Mouse (Mus musculus) liver, adult 2 months (tissue): Measurements from ENCODE around the gene Orm3. TPM values are rescaled to one million over a fixed set of nuclear protein-coding genes. Genes with fewer than 3 reads are reported as not detected.

ENCODE experiments used
- DNase-seq: peaks from one replicate; pipeline ENCODE4 v3.0.0-alpha.2; 2011; ENCODE audit warnings: low read depth, low spot score; ENCODE audit errors: extremely low read depth
- H3K27ac ChIP-seq: fragments of 200-500 bp; replicated peaks from 2 replicates; pipeline ENCODE4 v1.5.1; 2012; ENCODE audit warnings: low read depth, mild to moderate bottlenecking, control low read depth, inconsistent platforms, low read length; ENCODE audit not compliant: insufficient read depth
- H3K27me3 ChIP-seq: fragments of 200-500 bp; 2 replicates; pipeline ENCODE4 v1.6.1; 2012; ENCODE audit warnings: mild to moderate bottlenecking, moderate library complexity, low read length, inconsistent platforms; ENCODE audit not compliant: control insufficient read depth, insufficient read depth
- H3K36me3 ChIP-seq: fragments of 200-500 bp; 2 replicates; pipeline ENCODE4 v1.6.1; 2012; ENCODE audit warnings: low read length, inconsistent platforms; ENCODE audit not compliant: control insufficient read depth, insufficient read depth
- H3K4me1 ChIP-seq: fragments of 200-500 bp; 2 replicates; pipeline ENCODE4 v1.6.1; 2011; ENCODE audit warnings: low read length; ENCODE audit not compliant: control insufficient read depth, insufficient read depth
- H3K4me3 ChIP-seq: fragments of 200-500 bp; 2 replicates; pipeline ENCODE4 v1.5.1; 2011; ENCODE audit warnings: low read depth, mild to moderate bottlenecking, control low read depth, low read length, moderate library complexity; ENCODE audit not compliant: insufficient read depth
- H3K79me2 ChIP-seq: fragments of 200-500 bp; 2 replicates; pipeline ENCODE4 v1.6.1; 2012; ENCODE audit warnings: inconsistent platforms, mild to moderate bottlenecking, low read length, moderate library complexity; ENCODE audit not compliant: control insufficient read depth, insufficient read depth
- H3K9ac ChIP-seq: fragments of 200-500 bp; 2 replicates; pipeline ENCODE4 v1.6.1; 2012; ENCODE audit warnings: low read depth, mild to moderate bottlenecking, control low read depth, inconsistent platforms, low read length
- CTCF ChIP-seq: fragments of 200-500 bp; IDR thresholded peaks from 2 replicates; pipeline ENCODE4 v1.5.1; 2011; ENCODE audit warnings: low read depth, low read length, control low read depth
- POLR2A ChIP-seq: fragments of 200-500 bp; IDR thresholded peaks from 2 replicates; pipeline ENCODE4 v1.6.1; 2011; ENCODE audit warnings: low read length, control low read depth; ENCODE audit not compliant: insufficient read depth; ENCODE audit errors: extremely low read depth
- WGBS: fragments of 180-500 bp; shearing (Covaris S2); methylation state at CpG from one replicate; pipeline ENCODE4 v1.1.7; 2018; 5-methylcytosine and 5-hydroxymethylcytosine counted together
- polyA plus RNA-seq: library from polyadenylated mRNA; depleted of rRNA; stranded (reverse); fragments of >200 nt; gene quantifications from 2 replicates; pipeline ENCODE4 v1.2.3, GENCODE M21; 2012; rRNA removed
- total RNA-seq: library from RNA; depleted of rRNA; stranded (reverse); fragments of >200 nt; gene quantifications from 2 replicates; pipeline ENCODE4 v1.2.3, GENCODE M21; 2014; rRNA removed

Orm3 gene
- total RNA-seq (1.1 and 14.1 TPM in 2 replicates), polyA plus RNA-seq (7.3 and 11.4 TPM in 2 replicates)

GRCm38 (mm10) chr4:63355877-63356665 lies at the start of gene Orm3:
Gene Orm3 (plus strand): TSS chr4:63356162.
- no peaks in the 10 kb centered on the region for H3K36me3 ChIP-seq
- no peaks in the 10 kb centered on the region for H3K79me2 ChIP-seq
- H3K4me1 ChIP-seq, result peaks cover 15% of the 10 kb centered on the region
- H3K27ac ChIP-seq, result peak within 1 kb of the TSS; percentile 80
- WGBS, result 79% methylated on average over 4 of the region's 4 CpGs
- TF ChIP-seq CTCF, result no peak
- no peak for TF ChIP-seq POLR2A
- peak; percentile 69 for DNase-seq
- H3K9ac ChIP-seq, result peak within 1 kb of the TSS; percentile 42
- no peaks in the 10 kb centered on the region for H3K27me3 ChIP-seq
- H3K4me3 ChIP-seq, result no peak within 1 kb of the TSS

GRCm38 (mm10) chr4:63307175-63308062 lies 48.5 kb upstream of the Orm3 start:
- Histone ChIP-seq H3K36me3 (no peaks in the 10 kb centered on the region; the same call in 1 of the 2 replicates), H3K4me1 (no peaks in the 10 kb centered on the region; the same call in 1 of the 2 replicates), H3K4me3 (no peak overlapping the region), H3K27ac (no peak overlapping the region), H3K9ac (no peak overlapping the region), H3K27me3 (no peaks in the 10 kb centered on the region), H3K79me2 (no peaks in the 10 kb centered on the region)
- peak; percentile 64 for DNase-seq
- TF ChIP-seq POLR2A (no peak), CTCF (peak; percentile 78)
- WGBS, result 45% methylated on average over 21 of the region's 21 CpGs

- Histone ChIP-seq H3K36me3 (no peaks in the 10 kb centered on the region; the same call in 1 of the 2 replicates), H3K4me3 (no peak overlapping the region), H3K79me2 (no peaks in the 10 kb centered on the region), H3K27me3 (no peaks in the 10 kb centered on the region), H3K27ac (no peak overlapping the region), H3K4me1 (no peaks in the 10 kb centered on the region; the same call in 1 of the 2 replicates), H3K9ac (no peak overlapping the region)
- 89% methylated on average over 3 of the region's 3 CpGs for WGBS
- TF ChIP-seq POLR2A, result no peak
- no peak for TF ChIP-seq CTCF
- DNase-seq, result no peak
These were observed 47.6 kb upstream of the Orm3 start for GRCm38 (mm10) chr4:63308316-63308715.

- Histone ChIP-seq H3K36me3 (no peaks in the 10 kb centered on the region; the same call in 1 of the 2 replicates), H3K27me3 (no peaks in the 10 kb centered on the region), H3K79me2 (no peaks in the 10 kb centered on the region), H3K4me1 (no peaks in the 10 kb centered on the region; the same call in 1 of the 2 replicates), H3K4me3 (no peak overlapping the region), H3K27ac (no peak overlapping the region), H3K9ac (no peak overlapping the region)
- no peak for TF ChIP-seq POLR2A
- no peak for TF ChIP-seq CTCF
- DNase-seq, result no peak
- WGBS, result 78% methylated on average over 10 of the region's 10 CpGs
These were observed 45.6 kb upstream of the Orm3 start for GRCm38 (mm10) chr4:63310247-63310855.

GRCm38 (mm10) chr4:63311426-63311825 lies 44.5 kb upstream of the Orm3 start:
- 96% methylated on average over 7 of the region's 7 CpGs for WGBS
- Histone ChIP-seq H3K79me2 (no peaks in the 10 kb centered on the region), H3K4me3 (no peak overlapping the region), H3K4me1 (no peaks in the 10 kb centered on the region; the same call in 1 of the 2 replicates), H3K27ac (no peak overlapping the region), H3K27me3 (no peaks in the 10 kb centered on the region), H3K36me3 (no peaks in the 10 kb centered on the region; the same call in 1 of the 2 replicates), H3K9ac (no peak overlapping the region)
- DNase-seq, result no peak
- TF ChIP-seq CTCF (no peak), POLR2A (no peak)
